Mouse (Mus musculus) induced T-regulatory cell, adult 2 months (primary cell): ENCODE data around the gene 2900092C05Rik.

Experiments
- DNase-seq: peaks from one replicate; pipeline ENCODE4 v3.0.0-alpha.2; 2012; ENCODE audit warnings: low read depth

Gene 2900092C05Rik

GRCm38 (mm10) chr7:12512217-12512616 is at the start of gene 2900092C05Rik:
2900092C05Rik (plus strand) TSS chr7:12512517.
- no peak for DNase-seq

DNA sequence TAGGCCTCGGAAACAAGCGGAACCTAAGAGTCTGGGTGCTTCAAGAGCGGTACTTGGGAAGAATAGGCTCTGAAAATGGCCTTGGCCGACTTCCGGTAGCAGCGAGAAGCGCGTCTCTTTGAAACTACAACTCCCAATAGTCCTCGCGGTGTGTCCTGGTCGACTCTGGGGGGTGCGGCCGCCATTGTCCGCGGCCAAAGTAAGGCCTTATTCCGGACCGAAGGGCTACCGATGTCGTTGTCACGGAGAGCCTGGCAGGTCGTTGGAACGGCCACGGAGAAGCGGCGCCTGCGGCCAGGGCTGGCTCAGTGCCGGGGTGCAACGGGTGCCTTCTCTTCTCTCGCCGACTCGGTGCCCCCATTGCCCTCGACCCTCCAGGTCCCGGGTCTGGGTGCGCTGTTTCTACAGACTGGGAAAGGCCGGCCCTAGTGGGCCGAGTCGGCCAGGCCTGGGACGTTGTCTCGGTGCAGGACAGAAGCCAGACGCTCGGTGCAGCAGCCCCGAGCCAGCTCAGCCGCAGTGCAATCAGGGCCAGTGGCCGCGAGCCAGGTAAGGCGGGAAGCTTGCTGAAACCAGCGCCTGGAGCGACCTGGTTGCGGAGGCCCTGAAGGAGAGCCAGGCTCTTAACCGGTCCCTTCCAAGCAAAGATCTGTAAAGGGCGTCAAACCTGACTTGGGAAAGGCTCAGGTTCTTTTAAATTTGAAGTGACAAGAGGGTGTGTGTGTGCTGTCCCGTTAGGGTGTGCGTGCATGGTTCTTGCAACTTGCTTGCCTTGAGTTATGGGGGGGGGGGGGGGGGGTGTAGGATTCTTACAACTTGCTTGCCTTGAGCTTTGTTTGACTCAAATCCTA is 33.9 kb upstream of the 2900092C05Rik start, which contains the start of gene Zfp606:
Gene Zfp606, plus strand, starts transcription at position 136 of the 851 bp plus-strand sequence.
- peak; percentile 81 for DNase-seq

GRCm38 (mm10) chr7:12479009-12479346 is 33.3 kb upstream of the 2900092C05Rik start:
- DNase-seq, result peak; percentile 15

- no peak for DNase-seq
Observed at GRCm38 (mm10) chr7:12479525-12479924, 32.8 kb upstream of the 2900092C05Rik start.

GRCm38 (mm10) chr7:12483771-12484170 is 28.5 kb upstream of the 2900092C05Rik start:
- DNase-seq, result no peak

DNA sequence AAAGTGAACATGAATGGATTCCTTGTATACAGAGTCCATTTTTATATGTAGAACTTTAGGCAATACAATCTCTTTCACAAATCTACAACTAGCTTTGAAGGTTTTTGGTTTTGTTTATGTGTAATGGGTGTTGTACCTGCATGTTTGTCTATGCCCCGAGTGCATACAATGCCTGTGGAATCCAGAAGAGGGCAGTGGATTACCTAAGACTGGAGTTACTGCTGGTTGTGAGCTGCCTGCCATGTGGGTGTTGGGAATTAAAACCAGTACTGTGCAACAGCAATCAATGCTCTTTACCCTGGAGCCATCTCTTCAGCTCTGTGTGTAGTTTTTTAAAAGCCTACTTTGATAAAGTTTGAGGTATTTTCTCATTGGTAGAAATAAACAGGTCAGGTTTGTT is 26.4 kb upstream of the 2900092C05Rik start:
- DNase-seq, result peak; percentile 9

DNA sequence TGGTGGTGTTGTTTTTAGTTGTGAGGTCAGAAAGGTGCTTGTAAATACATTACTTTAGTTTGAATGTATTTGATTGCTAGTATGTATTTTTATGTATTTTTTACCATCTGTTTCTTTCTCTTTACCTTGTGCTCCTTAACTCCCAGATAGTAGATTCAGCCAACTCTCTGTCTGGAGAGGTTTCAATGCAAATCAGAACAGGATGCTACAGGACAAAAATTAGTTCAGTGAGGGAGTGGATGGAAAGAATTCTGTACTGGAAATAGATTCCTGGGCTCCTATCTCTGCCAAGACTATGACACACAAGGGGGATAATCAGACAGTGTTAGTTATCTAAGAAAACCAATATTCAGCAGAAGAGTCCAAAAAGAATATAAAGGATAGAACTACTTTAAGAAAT is 25.6 kb upstream of the 2900092C05Rik start:
- DNase-seq, result no peak

DNA sequence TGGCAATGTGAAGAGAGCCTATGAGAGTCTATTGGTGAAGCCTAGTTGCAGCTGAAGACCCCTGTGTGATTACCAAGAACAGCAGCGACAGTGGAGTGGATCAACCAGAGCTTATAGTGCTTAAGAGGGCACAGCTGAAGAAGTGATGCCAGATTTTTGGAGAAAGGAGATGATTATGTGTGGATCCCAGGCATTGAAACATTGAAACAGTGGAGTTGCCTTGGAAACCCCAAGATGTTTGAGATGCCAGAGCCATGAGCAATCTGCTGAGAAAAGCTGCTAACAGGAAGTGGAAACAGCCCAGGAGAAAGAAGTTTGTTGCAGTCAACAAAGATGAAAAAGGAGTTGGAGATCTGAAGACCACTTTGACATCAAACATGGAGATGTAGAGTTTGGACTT is 1.4 kb upstream of the 2900092C05Rik start:
- no peak for DNase-seq
